Mouse (Mus musculus) layer of hippocampus, postnatal 25 days (tissue): Measurements from ENCODE around the gene Cldn34c3. TPM values are rescaled to one million over a fixed set of nuclear protein-coding genes. Genes with fewer than 3 reads are reported as not detected.
"Not testable (repeated sequence)": the region's sequence is repeated elsewhere in the genome, so short reads cannot be mapped to it uniquely, and the experiment has no call there.

ENCODE experiments used
- DNase-seq, 2 experiments: peaks; one replicate each; pipeline ENCODE4 v3.0.0; 2022; ENCODE audit warnings: mixed read lengths in 2 of 2, low spot score in 1 of 2; ENCODE audit errors: extremely low spot score in 1 of 2
- total RNA-seq, 2 experiments: library from RNA; stranded (reverse); gene quantifications; 2 replicates each; pipeline ENCODE4 v1.2.3; 2021

Cldn34c3 gene
- not detected for total RNA-seq

- not testable (repeated sequence) for DNase-seq
Observed at GRCm38 (mm10) chrX:123793365-123793764, at the start of gene Cldn34c3. TSS of gene Cldn34c3 (plus strand) at chrX:123793665.

Other genes with a start within 250 kb of the Cldn34c3 start
- gene Cldn34c2, start 212.0 kb upstream of the Cldn34c3 start, total RNA-seq: under 1 TPM in 1 of 2 experiments, not detected in 1; 0.91 TPM
- not detected for gene Gm17467, start 88.9 kb upstream of the Cldn34c3 start, total RNA-seq